Mouse (Mus musculus) lung, adult 18-20 months (tissue): Measurements from ENCODE around the gene Gmeb2.

Experiments used
- DNase-seq, 2 experiments: peaks; one replicate each; pipeline ENCODE4 v3.0.0; 2022; ENCODE audit warnings: mixed read lengths in 2 of 2

Gene Gmeb2

GRCm38 (mm10) chr2:181273829-181274228 is 14.0 kb downstream of the Gmeb2 start:
- no peak for DNase-seq

- no peak for DNase-seq
Measured at GRCm38 (mm10) chr2:181272092-181272491, 15.7 kb downstream of the Gmeb2 start.

GRCm38 (mm10) chr2:181266839-181267238 is 21.0 kb downstream of the Gmeb2 start:
- no peak for DNase-seq

GRCm38 (mm10) chr2:181253248-181253647 is 34.6 kb downstream of the Gmeb2 start:
- DNase-seq = no peak

GRCm38 (mm10) chr2:181251841-181252240 is 36.0 kb downstream of the Gmeb2 start:
- DNase-seq = no peak

GRCm38 (mm10) chr2:181249217-181249616 is 38.6 kb downstream of the Gmeb2 start:
- no peak for DNase-seq

GRCm38 (mm10) chr2:181245031-181245430 is 42.8 kb downstream of the Gmeb2 start:
- DNase-seq = no peak

GRCm38 (mm10) chr2:181243706-181244394 is 44.0 kb downstream of the Gmeb2 start:
- DNase-seq = peak; percentile 69 to 74

- DNase-seq = no peak
Measured at GRCm38 (mm10) chr2:181242314-181242665, 45.5 kb downstream of the Gmeb2 start.

GRCm38 (mm10) chr2:181241602-181242313 is 46.1 kb downstream of the Gmeb2 start, which contains the start of gene Helz2:
Gene Helz2 (minus strand): TSS chr2:181242027.
- DNase-seq = peak; percentile 72 to 74

GRCm38 (mm10) chr2:181240806-181241440 is 46.9 kb downstream of the Gmeb2 start:
- DNase-seq = no peak

- DNase-seq = no peak
Measured at GRCm38 (mm10) chr2:181239261-181239660, 48.6 kb downstream of the Gmeb2 start.

- no peak for DNase-seq
Measured at GRCm38 (mm10) chr2:181238861-181239260, 49.0 kb downstream of the Gmeb2 start.

- DNase-seq = no peak
Measured at GRCm38 (mm10) chr2:181238091-181238610, 49.7 kb downstream of the Gmeb2 start.

GRCm38 (mm10) chr2:181237251-181238014 is 50.4 kb downstream of the Gmeb2 start:
- DNase-seq = no peak

GRCm38 (mm10) chr2:181235681-181236566 is 51.9 kb downstream of the Gmeb2 start:
- no peak for DNase-seq

- no peak for DNase-seq
Measured at GRCm38 (mm10) chr2:181234680-181235079, 53.2 kb downstream of the Gmeb2 start.

GRCm38 (mm10) chr2:181233443-181233842 is 54.4 kb downstream of the Gmeb2 start:
- DNase-seq = no peak

GRCm38 (mm10) chr2:181231171-181231570 is 56.7 kb downstream of the Gmeb2 start:
- no peak for DNase-seq

- DNase-seq = peak; percentile 49 to 63
Measured at GRCm38 (mm10) chr2:181228335-181228734, 59.5 kb downstream of the Gmeb2 start.

GRCm38 (mm10) chr2:181227122-181227521 is 60.7 kb downstream of the Gmeb2 start:
- DNase-seq = no peak

- no peak for DNase-seq
Measured at GRCm38 (mm10) chr2:181224994-181225393, 62.8 kb downstream of the Gmeb2 start.
